Mouse (Mus musculus) right cerebral cortex, adult 2 months (tissue): ENCODE results near the gene Atg3.
A peak's percentile ranks its signal among the peaks of the same experiment; 100 is the strongest.

Source experiments
- DNase-seq, 2 experiments: peaks; one replicate each; pipeline ENCODE4 v3.0.0; 2021 to 2022; ENCODE audit warnings: low spot score in 2 of 2

The Atg3 gene

DNA sequence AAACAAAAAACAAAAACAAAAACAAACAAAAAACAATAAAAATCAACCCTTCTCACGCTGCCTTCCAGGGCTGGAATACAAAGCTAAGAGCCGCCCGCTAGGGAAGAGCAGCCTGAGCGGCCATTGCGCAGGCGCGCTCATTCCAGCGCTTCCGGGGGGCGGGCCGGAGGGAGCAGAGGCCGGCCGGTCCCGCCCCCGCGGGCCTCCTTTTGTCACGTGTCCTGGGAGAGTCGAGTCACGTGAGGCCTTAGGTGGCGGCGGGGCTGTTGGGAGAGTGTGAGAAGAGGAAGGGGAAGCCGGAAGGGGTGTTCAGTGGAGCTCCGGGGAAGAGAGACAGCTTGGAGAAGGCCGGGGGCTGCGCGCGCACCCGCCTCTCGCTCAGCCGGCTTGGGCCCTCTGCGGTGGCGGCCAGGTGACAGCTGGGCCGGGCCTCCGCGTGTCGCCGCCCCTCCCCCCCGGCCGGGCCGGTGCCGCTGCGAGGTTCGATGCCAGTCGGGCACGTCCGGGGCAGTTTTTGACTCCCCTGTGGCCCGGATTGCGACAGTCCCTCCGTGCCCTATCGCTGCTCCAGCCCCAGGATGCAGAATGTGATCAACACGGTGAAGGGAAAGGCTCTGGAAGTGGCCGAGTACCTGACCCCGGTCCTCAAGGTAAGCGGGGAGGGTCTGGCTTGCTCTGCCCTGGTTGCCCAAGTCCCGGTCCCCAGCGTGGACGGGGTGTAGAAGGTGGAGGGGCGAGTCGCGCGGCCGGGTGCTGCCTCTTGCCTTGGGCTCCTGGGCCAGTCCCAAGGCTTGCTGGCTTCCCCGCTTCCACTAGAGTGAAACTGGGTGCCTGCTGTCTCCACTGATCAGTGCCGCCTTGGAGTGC lies at the start of gene Atg3, which contains the start of gene Slc35a5:
Gene Atg3, plus strand, starts transcription at position 264 of the 867 bp plus-strand sequence.
Gene Slc35a5, minus strand, starts transcription at position 185 of the 867 bp plus-strand sequence.
- peak; percentile 92 to 93 for DNase-seq

DNA sequence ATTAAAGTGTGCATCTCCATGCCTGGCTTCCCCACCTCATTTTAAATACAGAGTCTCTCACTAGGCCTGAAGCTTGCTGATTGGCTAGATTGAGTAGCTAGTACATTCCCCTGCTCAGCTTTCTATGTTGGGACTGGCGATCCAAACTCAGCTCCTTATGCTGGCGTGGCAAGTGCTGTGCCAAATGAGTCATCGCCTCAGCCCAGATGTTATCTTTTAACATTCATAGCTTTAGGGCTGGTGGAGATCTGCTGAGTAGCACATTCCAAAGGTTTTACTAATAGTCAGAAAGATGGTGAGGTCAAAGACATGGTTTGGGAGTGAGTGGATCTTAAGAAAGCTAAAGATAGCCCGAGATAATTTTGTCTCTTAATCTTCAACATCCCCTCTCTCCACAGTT lies 48.1 kb upstream of the Atg3 start:
- DNase-seq = no peak

GRCm38 (mm10) chr16:45117200-45117599 lies 41.4 kb upstream of the Atg3 start:
- DNase-seq = no peak

DNA sequence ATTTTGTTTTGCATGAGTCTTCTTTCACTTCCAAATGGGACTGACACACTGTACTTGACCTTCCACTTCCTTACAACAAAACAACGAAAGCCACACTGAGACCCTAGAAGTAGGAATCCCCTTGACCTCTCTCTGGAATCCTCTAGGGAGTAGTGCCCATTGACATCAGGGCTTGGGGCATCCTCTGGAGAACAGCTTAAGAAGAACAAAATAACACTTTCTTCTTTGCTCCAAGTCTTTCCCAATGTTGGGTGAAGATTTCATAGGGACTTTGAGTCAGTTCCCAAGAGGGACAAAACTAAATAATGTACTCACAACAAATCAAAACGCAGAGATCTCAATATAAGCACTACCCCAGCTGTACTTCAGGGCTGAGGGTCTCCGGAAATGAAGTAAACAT lies 39.8 kb upstream of the Atg3 start:
- DNase-seq = no peak

- DNase-seq = no peak
Measured at GRCm38 (mm10) chr16:45120844-45121425, 37.6 kb upstream of the Atg3 start.

- DNase-seq = peak; percentile 40 to 48
Measured at GRCm38 (mm10) chr16:45122571-45122970, 36.0 kb upstream of the Atg3 start.

DNA sequence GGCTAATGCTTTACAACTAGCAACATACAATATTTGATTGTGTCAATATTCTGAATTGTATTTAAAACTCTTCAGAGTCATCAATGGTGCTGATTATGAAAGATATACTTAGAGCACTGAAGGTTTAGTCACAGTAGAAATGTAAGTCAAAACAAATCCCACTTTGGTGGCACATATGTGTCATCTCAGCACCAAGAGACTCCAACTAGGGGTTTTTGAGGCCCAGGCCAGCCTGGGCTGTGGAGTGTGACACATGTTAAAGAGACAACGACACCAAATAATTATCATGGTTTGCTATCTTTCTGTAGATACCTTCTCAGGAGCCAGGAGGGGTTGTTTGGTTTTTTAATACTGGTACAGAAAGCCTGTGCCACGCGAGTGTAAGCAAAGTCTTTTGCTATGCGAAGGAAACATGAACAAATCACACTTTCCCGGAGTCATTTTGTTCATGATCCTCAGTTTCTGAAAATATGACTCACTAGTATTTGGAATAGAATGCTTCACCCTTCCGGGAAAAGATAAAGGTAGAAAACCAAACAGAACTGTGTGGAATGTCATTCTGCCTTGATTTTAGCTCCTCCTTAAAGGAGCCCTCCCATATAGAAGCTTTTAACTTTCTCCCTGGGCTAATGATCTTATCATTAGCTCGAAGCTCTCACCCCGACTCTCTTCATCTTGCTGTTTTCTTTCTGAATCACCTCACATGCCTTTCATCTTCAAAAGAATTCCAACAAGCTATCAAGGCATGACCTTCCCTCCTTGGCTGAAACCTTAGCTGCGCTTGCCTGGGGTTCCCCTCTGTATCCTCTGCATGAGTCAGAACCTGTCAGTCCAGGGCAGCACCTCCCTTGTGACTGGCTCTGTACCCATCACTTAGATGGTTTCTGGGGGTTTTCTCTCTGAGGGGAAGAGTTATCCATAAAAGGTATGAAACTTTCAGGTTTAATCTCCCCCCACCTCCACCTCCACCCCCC lies 34.1 kb upstream of the Atg3 start:
- DNase-seq = no peak

DNA sequence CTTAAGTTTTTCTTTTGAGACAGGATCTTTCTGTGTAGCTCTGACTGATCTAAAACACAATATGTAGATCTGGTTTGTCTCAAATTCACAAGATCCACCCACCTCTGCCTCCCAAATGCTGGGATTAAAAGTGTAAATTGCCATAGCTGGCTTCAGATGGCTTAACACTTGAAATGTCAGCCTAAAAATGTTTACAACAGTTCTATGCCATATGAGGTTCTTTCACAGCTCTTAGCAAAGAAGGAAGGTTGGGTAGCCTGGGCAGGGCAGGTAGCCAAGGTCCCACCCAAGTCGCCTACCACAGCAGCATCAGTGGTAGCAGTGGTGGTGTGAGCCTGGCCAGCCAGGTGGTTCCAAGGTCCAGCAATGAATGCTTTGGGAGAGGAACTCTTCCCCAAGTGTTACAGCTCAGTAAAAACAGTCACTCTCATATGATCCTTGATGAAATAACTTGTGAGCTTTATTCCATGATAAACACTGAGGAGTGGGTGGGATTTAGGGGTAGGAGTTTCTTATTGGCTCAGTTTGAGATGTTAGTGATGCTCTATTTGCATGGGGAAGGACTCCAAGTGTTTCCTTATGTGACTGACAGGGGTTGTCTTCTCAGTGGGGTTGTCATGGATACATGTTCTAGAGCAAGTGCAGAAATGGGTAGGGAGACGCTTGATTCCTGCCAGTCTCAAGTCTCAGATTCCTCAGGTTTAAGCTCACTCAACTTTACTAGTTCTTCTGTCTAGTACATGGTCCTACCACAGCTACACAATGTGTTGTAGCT lies 30.5 kb upstream of the Atg3 start:
- peak; percentile 38 to 60 for DNase-seq

GRCm38 (mm10) chr16:45141711-45142110 lies 16.9 kb upstream of the Atg3 start:
- DNase-seq = no peak

- DNase-seq = no peak
Measured at GRCm38 (mm10) chr16:45142565-45142964, 16.0 kb upstream of the Atg3 start.

DNA sequence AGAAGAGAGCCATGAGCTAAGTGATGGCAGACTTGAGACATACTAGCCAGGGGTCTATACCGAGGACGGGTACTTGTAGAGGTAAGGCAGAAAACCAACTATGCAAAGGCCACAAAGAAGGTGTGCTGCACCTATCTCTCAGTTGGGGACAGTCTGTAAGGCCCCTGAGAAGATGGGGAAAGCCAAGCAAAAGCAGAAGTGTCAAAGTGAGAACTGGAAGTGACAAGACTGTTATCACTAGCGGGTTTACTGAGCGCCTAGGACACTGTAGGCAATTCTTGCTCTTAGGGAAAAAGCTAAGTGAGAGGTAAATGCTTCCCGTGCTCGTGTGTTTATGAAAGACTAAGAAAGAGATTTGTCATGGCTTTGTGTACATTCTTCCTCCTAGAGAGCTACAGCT lies 13.5 kb upstream of the Atg3 start:
- no peak for DNase-seq

DNA sequence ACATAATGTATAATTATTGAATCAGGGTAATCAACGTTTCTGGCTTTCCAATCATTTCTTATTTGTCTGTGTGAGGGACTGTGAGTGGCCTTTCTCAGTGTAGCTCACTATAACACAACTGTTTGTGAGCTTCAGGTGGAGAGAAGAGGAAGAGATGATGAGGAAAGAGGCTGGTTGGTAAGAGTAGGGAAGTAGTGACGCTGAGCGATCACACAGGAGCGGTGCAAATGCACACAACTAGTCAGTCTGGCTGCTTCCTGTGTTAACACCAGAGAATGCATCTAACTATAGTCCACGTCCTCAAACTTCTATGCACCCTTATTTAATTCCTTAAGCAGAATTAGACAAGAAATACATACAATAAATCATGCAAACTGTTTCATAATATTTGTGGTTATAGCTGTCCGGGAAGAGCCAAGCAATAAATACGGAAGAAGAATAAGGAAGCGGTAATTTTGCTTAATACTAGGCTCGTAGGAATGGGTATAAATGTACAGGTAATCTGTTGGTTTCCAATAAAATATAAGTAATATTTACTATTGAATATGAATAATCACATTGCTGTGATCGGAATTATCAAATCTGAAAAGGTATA lies 10.0 kb upstream of the Atg3 start:
- DNase-seq = no peak

DNA sequence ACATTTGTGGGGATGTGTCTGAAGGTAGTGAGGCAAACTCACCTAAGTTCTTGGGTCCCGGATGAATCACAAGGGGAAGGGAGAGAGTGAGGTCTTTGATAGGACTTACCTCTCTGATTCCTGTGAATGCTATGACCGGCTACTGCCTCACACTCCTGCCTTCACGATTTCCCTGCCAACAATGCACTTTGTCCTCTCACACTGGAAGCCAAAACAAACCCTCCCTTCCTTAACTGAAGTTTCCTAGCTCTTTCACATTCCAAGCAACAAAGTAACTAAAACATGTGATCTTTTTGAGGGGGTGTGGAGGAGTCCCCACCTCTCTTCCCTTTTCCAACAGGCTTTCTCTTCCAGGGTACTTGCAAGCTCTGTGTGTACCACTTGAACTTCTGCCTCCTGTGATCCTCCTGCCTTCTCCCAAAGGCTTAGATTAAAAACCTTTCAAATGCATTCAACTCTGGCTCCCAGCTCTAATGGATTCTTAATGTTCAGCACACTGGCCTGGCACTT lies 3.8 kb upstream of the Atg3 start:
- no peak for DNase-seq

GRCm38 (mm10) chr16:45158136-45158521 lies 456 bp upstream of the Atg3 start:
- DNase-seq = peak; percentile 64 to 65

DNA sequence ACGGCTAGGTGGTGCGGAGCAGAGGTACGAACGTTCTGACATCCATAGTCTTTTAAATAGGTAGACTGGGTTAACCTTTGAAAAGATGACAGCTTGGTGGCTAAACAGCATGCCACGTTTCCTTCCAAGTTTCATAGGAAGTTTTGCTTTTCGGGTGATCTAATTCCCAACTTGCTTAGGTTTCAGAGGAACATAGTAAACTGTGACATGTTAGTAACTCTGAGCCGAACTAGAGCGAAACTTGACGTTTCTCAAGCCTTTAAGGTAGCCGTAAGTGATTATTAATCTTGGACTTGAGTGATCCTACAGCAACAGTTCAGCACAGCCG lies 768 bp downstream of the Atg3 start:
- no peak for DNase-seq

DNA sequence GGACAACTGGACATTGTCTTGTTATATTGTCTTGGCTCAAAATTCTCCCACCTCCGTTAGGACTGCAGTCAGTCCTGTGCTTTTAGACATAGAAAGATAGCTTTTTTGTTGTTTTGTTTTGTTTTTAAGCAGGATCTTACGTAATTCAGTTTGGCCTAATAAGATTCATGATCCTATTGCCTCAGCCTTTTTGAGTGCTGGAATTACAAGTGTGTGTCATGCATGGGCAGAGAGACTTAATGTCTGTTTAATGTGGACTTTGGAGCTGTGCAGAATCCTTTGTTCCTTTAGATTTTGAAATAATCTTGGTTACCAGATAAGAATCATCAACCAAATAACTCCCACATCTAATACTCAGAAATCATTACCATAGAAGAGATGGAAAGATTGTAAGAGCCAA lies 20.0 kb downstream of the Atg3 start:
- DNase-seq = no peak

DNA sequence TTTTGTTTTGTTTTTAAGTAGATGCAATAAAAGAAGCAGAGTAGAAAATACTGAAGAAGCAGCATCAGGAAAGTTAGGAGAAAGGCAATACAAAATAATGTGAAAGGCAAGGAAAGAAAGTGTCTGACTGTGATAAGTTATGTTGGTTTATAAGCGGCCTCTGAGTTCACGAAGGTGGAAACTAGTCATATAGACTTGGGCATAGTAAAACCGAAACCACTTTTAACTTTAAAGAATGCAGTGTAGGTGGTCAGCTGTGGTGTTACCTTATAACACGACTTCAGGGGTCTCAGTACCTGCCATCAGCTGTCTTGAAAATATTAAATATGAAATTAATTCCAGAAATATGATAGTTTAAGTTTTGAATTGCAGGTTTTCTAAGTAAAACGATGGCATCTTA lies 23.2 kb downstream of the Atg3 start:
- no peak for DNase-seq

- peak; percentile 84 to 87 for DNase-seq
Measured at GRCm38 (mm10) chr16:45192613-45193012, 34.0 kb downstream of the Atg3 start.

DNA sequence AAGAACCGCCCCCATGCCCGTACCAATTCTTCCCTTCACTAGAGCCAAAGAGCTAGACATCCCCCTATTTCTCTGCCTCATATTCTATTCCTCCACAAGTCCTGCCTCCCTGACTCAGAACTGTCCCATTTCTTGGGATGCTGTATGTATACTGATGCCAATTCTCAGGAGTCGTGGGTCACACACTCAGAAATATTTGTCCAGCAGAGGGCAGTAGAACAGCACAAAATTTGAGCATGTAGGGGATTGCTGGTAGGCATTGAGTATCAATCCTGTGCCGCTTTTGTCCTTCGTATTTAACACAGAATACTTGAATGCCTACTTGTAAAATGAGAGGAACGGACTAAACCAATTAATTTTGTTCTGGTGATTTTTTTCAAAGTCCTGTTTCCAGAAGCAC lies 38.2 kb downstream of the Atg3 start:
- peak; percentile 73 to 81 for DNase-seq

DNA sequence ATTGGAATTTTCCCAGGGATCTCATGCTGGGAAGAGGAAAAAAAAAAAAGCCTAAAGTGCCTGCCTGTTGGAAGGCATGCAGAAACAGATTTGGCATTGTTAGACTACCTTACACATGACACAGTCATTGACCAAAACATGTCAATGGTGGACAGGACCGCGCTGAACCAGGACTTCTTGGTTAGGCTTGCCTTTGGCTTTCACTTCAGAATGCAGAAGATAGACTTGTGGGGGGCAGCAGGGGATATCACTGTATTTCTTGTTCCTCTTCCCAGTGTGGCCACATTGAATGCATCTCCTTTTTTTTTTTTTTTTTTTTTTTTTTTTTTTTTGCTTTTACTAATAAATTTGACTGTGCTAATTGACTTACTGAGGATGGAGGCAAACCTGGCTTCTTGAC lies 42.8 kb downstream of the Atg3 start:
- DNase-seq = no peak

DNA sequence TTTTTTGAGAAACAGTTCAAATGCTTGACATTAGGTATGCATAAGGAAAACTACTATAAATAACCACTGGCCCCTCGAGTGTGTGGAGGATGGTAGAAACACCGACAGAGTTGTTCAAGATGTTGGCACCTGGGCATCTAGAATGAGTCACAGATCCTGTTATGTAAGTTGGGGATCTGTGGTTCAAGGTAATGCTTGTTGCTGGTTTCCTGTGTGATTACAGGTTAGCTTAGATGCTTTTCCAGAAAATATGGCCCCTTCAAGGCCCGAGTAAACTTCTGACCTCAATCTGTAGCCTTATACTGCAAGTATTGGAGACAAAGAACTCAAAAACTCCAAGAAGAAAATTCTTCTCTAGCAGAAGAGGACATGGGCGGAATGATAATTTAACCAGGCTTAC lies 45.9 kb downstream of the Atg3 start:
- DNase-seq = no peak
